Mouse (Mus musculus) forebrain, embryonic 13.5 days (tissue): ENCODE results near the gene Ces1g. TPM values are rescaled to one million over a fixed set of nuclear protein-coding genes. Genes with fewer than 3 reads are reported as not detected.

Experiments used
- ATAC-seq: fragments of 200-750 bp; cut with Nextera tagmentation; 2 replicates; pipeline ENCODE4 v1.8.0; 2017
- H3K27ac ChIP-seq: fragments of 300-500 bp; sonication (generic); 2 replicates; pipeline ENCODE4 v1.5.1; 2015; ENCODE audit warnings: inconsistent platforms, mild to moderate bottlenecking, moderate library complexity
- H3K27me3 ChIP-seq: fragments of 300-500 bp; sonication (generic); 2 replicates; pipeline ENCODE4 v1.6.1; 2015; ENCODE audit warnings: mild to moderate bottlenecking, inconsistent platforms
- H3K36me3 ChIP-seq: fragments of 300-500 bp; sonication (generic); 2 replicates; pipeline ENCODE4 v1.6.1; 2015; ENCODE audit warnings: mild to moderate bottlenecking, inconsistent platforms; ENCODE audit not compliant: poor library complexity, severe bottlenecking
- H3K4me1 ChIP-seq: fragments of 300-500 bp; sonication (generic); 2 replicates; pipeline ENCODE4 v1.6.1; 2015; ENCODE audit warnings: inconsistent platforms
- H3K4me2 ChIP-seq: fragments of 300-500 bp; sonication (generic); 2 replicates; pipeline ENCODE4 v1.6.1; 2015; ENCODE audit warnings: inconsistent platforms, mild to moderate bottlenecking, moderate library complexity
- H3K4me3 ChIP-seq: fragments of 300-500 bp; sonication (generic); 2 replicates; pipeline ENCODE4 v1.5.1; 2015; ENCODE audit warnings: mild to moderate bottlenecking, inconsistent platforms
- H3K9ac ChIP-seq: fragments of 300-500 bp; sonication (generic); 2 replicates; pipeline ENCODE4 v1.6.1; 2015; ENCODE audit warnings: mild to moderate bottlenecking, inconsistent platforms
- H3K9me3 ChIP-seq: fragments of 300-500 bp; sonication (generic); replicated peaks from 2 replicates; pipeline ENCODE4 v1.6.1; 2016; ENCODE audit warnings: inconsistent platforms
- WGBS: fragments of 180-500 bp; shearing (Covaris S2); methylation state at CpG from one replicate; pipeline ENCODE4 v1.1.7; 2015; 5-methylcytosine and 5-hydroxymethylcytosine counted together
- polyA plus RNA-seq: library from polyadenylated mRNA; unstranded; fragments of >200 nt; fragmentation: Nextera tagmentation; extraction: Ambion mirVana; gene quantifications from 2 replicates; pipeline ENCODE4 v1.2.1, GENCODE M21; 2015

Gene Ces1g
- polyA plus RNA-seq, 1 experiment from 2014 or later, result not detected

- WGBS, result 79% methylated on average over 4 of the region's 4 CpGs
- Histone ChIP-seq H3K9me3 (no peaks in the 10 kb centered on the region), H3K36me3 (no peaks in the 10 kb centered on the region), H3K4me3 (no peak overlapping the region), H3K27me3 (no peaks in the 10 kb centered on the region), H3K4me2 (no peak overlapping the region), H3K4me1 (no peaks in the 10 kb centered on the region), H3K27ac (no peak overlapping the region), H3K9ac (no peak overlapping the region)
- no peak for ATAC-seq
Observed at GRCm38 (mm10) chr8:93278176-93278805, 58.8 kb downstream of the Ces1g start.

- ATAC-seq, result no peak
- Histone ChIP-seq H3K27ac (no peak overlapping the region), H3K36me3 (no peaks in the 10 kb centered on the region)
Observed at GRCm38 (mm10) chr8:93274609-93275008, 62.5 kb downstream of the Ces1g start.

GRCm38 (mm10) chr8:93273321-93273720 lies 63.8 kb downstream of the Ces1g start:
- Histone ChIP-seq H3K9ac (no peak overlapping the region), H3K27ac (no peak overlapping the region), H3K27me3 (no peaks in the 10 kb centered on the region), H3K4me2 (no peak overlapping the region), H3K4me1 (no peaks in the 10 kb centered on the region), H3K9me3 (no peaks in the 10 kb centered on the region), H3K36me3 (no peaks in the 10 kb centered on the region), H3K4me3 (no peak overlapping the region)
- no peak for ATAC-seq
- 88% methylated on average over 3 of the region's 3 CpGs for WGBS

More at GRCm38 (mm10) chr8:93274609-93275008, 62.5 kb downstream of the Ces1g start:
- Histone ChIP-seq H3K9ac (no peak overlapping the region), H3K27me3 (no peaks in the 10 kb centered on the region), H3K4me1 (no peaks in the 10 kb centered on the region), H3K4me2 (no peak overlapping the region), H3K9me3 (no peaks in the 10 kb centered on the region), H3K4me3 (no peak overlapping the region)
- 90% methylated on average over 4 of the region's 4 CpGs for WGBS

- WGBS, result 90% methylated on average over 4 of the region's 4 CpGs
- Histone ChIP-seq H3K27me3 (no peaks in the 10 kb centered on the region), H3K36me3 (no peaks in the 10 kb centered on the region), H3K4me1 (no peaks in the 10 kb centered on the region), H3K4me2 (no peak overlapping the region), H3K27ac (no peak overlapping the region), H3K9me3 (no peaks in the 10 kb centered on the region), H3K4me3 (no peak overlapping the region), H3K9ac (no peak overlapping the region)
- no peak for ATAC-seq
Observed at GRCm38 (mm10) chr8:93272686-93273085, 64.4 kb downstream of the Ces1g start.

GRCm38 (mm10) chr8:93261436-93261835 lies 75.7 kb downstream of the Ces1g start:
- Histone ChIP-seq H3K36me3 (no peaks in the 10 kb centered on the region), H3K27me3 (no peaks in the 10 kb centered on the region), H3K9ac (no peak overlapping the region), H3K27ac (no peak overlapping the region), H3K4me1 (no peaks in the 10 kb centered on the region), H3K9me3 (no peaks in the 10 kb centered on the region), H3K4me3 (no peak overlapping the region), H3K4me2 (no peak overlapping the region)
- WGBS, result 77% methylated on average over 2 of the region's 2 CpGs
- no peak for ATAC-seq

GRCm38 (mm10) chr8:93252400-93252925 lies 84.6 kb downstream of the Ces1g start:
- Histone ChIP-seq H3K4me3 (no peak overlapping the region), H3K27me3 (no peaks in the 10 kb centered on the region), H3K9me3 (no peaks in the 10 kb centered on the region), H3K36me3 (no peaks in the 10 kb centered on the region), H3K4me2 (no peak overlapping the region), H3K9ac (no peak overlapping the region), H3K4me1 (no peaks in the 10 kb centered on the region), H3K27ac (no peak overlapping the region)
- ATAC-seq, result no peak
- 94% methylated on average over 1 of the region's 1 CpGs for WGBS

Other genes with a start within 250 kb of the Ces1g start
- not detected in 2 replicates for gene Ces1c, start 206.0 kb downstream of the Ces1g start, polyA plus RNA-seq
- gene Ces1d, start 139.5 kb downstream of the Ces1g start, polyA plus RNA-seq, result 0.19 and 0.32 TPM in 2 replicates
- gene Ces1e, start 107.7 kb downstream of the Ces1g start, polyA plus RNA-seq, result not detected in 2 replicates
- gene Ces1f, start 57.6 kb downstream of the Ces1g start, polyA plus RNA-seq, result not detected in 2 replicates
- gene Ces1h, start 42.4 kb upstream of the Ces1g start, polyA plus RNA-seq, result not detected in 2 replicates
- gene Ces5a, start 198.5 kb upstream of the Ces1g start, polyA plus RNA-seq, result 0.10 and 0.31 TPM in 2 replicates